In genomic region chr15:60655113-60655512, GRCm38 (mm10) we compare ENCODE assay signal across 23 mouse cellular contexts.
"Had no signal": no experiment of that assay in that cellular context is flagged by ENCODE, and none has a peak within 500 bp of the region (broad histone marks: within the 10 kb centered on the region; RNA-seq: fewer than 3 reads in every experiment).

No protein-coding gene starts in this region.

- H3K36me3 ChIP-seq: limb, embryonic 10.5 days; limb, embryonic 13.5 days; liver, embryonic 12.5 days; liver, embryonic 15.5 days; lung, embryonic 15.5 days; neural tube, embryonic 13.5 days; stomach, embryonic 15.5 days had no signal

- ATAC-seq: intestine, embryonic 16.5 days; liver, embryonic 12.5 days had no signal

- H3K4me2 ChIP-seq: limb, embryonic 13.5 days; liver, embryonic 12.5 days; liver, embryonic 15.5 days; lung, embryonic 15.5 days; midbrain, embryonic 11.5 days; neural tube, embryonic 13.5 days; stomach, embryonic 15.5 days had no signal

- H3K4me3 ChIP-seq: layer of hippocampus, adult 2 months; limb, embryonic 10.5 days; limb, embryonic 13.5 days; liver, embryonic 12.5 days; liver, embryonic 15.5 days; lung, embryonic 15.5 days; myocyte; neural tube, embryonic 13.5 days; stomach, embryonic 15.5 days had no signal

- H3K9ac ChIP-seq: limb, embryonic 13.5 days; liver, embryonic 12.5 days; liver, embryonic 15.5 days; lung, embryonic 15.5 days; neural tube, embryonic 13.5 days; stomach, embryonic 15.5 days had no signal

- H3K27ac ChIP-seq: layer of hippocampus, adult 2 months; limb, embryonic 10.5 days; limb, embryonic 13.5 days; liver, embryonic 12.5 days; liver, embryonic 15.5 days; lung, embryonic 15.5 days; neural tube, embryonic 13.5 days; stomach, embryonic 15.5 days had no signal

- H3K9me3 ChIP-seq: limb, embryonic 10.5 days; limb, embryonic 13.5 days; liver, embryonic 12.5 days; liver, embryonic 15.5 days; lung, embryonic 15.5 days; neural tube, embryonic 13.5 days; stomach, embryonic 15.5 days had no signal

- DNase-seq: kidney, adult 2 months; kidney, postnatal 25 days; layer of hippocampus, adult 9-11 months; liver; lung, adult 18-20 months; lung, postnatal 10 days; lung, postnatal 4 days; midbrain, embryonic 14.5 days; retina, postnatal 1 day; right cerebral cortex, postnatal 25 days; spleen, adult 18-20 months; thymus, postnatal 25 days had no signal

- H3K4me1 ChIP-seq: limb, embryonic 10.5 days; limb, embryonic 13.5 days; liver, embryonic 12.5 days; liver, embryonic 15.5 days; lung, embryonic 15.5 days; neural tube, embryonic 13.5 days; stomach, embryonic 15.5 days had no signal

- H3K27me3 ChIP-seq: limb, embryonic 13.5 days; liver, embryonic 12.5 days; liver, embryonic 15.5 days; lung, embryonic 15.5 days; neural tube, embryonic 13.5 days; stomach, embryonic 15.5 days had no signal
